Mouse (Mus musculus): ENCODE results near the gene Lrrc4.
A peak's percentile ranks its signal among the peaks of the same experiment; 100 is the strongest.

The Lrrc4 gene

DNA sequence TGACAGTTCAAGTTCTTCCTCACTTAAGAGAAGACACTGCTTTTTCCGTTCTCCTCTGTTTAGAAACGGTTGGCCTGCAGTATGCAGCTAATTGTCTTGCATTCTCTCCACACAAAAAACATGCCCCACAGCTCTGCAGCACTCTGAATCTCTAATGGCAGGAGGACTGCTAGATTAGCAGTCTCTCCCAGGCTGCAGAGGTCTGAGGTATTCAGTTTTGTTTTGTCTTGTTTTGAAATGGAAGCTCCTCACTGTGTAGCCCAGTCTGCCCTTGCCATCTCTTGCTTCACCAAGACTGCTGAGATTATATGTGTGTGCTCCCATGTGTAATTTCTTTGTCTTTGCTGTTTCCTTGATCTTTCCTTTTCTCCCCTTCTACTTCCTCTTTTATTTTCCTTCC lies 101.9 kb downstream of the Lrrc4 start:
- no peak for DNase-seq (ENCODE audit: low spot score in 2 of 2)

DNA sequence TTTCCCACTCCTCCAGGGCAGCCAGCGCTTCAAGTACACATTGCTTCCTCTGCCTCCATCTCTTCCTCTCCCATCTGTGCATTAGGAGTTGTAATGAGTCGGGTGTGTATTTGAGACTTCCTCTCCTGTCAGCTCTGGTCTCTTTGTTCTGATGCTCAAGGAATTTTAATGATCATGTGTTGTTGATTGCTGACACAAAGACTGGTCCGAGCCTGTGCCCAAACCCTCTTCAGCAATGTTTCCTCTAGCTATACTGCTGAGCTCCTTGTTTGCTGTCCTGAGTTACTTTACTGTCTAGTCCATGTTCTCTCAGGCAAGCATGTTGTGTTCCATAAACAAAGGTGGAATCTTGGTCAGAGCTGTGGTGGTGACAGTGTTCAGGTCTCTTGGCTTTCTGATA lies 102.3 kb downstream of the Lrrc4 start:
- DNase-seq (ENCODE audit: low spot score in 2 of 2): no peak

DNA sequence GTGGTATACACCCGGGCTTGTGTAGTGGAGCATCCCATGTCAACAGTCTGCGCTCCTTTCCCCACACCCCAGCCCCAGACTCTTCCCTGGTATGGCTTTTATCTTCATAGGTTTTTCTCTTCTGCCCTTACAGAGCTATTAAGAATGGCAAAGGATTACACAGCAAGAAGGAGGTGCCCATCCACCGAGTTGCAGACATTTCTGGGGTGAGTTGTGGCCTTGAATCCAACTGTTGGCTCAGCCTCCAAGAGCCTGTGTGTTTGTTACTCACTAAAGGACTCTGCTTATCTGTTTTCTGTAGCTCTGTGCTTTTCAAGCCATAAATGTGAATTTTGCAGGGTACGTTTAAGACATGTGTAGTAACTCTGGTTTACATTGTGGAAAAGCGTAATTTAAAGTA lies 106.8 kb downstream of the Lrrc4 start:
- DNase-seq (ENCODE audit: low spot score in 2 of 2): no peak

DNA sequence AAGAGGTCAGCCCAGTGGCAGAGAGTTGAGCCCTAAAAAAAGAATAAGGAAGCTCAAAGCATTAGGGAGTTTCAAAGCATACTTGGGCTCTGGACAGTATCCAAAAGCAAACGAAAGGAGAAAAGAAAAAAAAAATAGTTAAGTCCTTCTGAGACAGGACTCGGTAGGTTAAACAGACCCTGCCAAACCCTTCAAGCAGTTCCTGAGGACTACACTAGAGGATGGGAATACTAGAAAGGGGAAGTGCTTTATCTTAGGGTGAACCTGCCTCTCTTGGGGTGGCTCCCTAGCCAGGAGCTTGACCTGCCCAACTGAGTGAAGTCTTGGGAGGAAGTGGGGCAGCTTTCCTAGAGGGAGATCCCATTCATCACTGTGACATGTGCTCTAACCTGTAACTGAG lies 108.5 kb downstream of the Lrrc4 start:
- DNase-seq (ENCODE audit: low spot score in 2 of 2): no peak

DNA sequence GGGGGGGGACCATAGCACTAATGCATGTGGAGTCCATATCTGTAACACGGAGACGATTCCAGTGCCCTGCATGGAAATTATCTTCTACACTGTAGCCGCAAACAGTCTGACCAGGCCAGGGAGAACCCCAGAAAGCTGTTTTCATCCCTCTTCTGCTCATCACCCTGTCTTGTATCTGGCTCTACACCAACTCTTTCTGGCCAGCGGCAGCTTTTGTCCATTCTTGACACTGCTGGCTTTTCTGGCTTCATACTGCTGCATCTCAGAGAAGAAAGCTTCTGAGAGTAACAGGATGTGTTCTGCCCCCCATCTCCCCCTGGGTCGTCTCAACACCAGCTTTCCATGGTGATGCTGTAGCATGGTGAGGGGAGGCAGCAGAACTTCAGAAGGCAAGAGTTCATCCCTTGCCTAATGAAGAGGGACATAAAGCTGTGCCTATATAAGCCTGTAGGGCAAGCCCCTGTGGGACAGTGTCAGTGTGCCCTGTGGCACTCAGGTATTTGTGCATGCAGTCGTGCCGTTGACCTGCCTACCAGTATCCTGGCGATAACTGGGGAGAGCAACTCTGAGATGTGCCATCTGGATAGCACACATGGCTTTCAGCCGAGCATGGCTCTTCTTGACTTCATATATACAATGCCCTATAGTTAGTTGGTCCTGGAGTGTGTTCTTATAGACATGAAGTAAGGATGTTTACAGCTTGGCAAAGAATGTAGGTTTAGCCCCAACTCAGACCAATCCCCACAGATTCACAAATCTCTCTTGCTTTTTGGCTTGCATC lies 111.0 kb downstream of the Lrrc4 start:
- no peak for DNase-seq (ENCODE audit: low spot score in 2 of 2)

DNA sequence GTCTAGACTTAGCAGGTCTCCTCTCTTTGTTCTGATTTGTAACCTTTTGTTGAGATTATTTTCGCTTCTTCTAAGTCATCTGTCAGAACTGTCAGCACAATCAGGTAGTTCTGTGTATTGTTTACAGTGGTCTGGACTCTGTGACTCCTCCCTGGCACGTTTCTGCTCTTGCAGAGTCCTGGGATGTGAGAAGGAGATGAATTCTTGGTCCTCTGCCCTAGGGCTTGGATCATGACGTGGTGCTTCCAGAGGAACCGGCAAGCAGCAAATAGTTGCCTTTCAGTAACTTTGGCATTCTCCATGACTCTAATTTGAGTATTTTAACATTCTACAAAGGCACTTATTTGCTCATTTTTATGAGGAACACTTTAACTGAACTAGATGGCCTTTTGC lies 113.7 kb downstream of the Lrrc4 start:
- no peak for DNase-seq (ENCODE audit: low spot score in 2 of 2)

DNA sequence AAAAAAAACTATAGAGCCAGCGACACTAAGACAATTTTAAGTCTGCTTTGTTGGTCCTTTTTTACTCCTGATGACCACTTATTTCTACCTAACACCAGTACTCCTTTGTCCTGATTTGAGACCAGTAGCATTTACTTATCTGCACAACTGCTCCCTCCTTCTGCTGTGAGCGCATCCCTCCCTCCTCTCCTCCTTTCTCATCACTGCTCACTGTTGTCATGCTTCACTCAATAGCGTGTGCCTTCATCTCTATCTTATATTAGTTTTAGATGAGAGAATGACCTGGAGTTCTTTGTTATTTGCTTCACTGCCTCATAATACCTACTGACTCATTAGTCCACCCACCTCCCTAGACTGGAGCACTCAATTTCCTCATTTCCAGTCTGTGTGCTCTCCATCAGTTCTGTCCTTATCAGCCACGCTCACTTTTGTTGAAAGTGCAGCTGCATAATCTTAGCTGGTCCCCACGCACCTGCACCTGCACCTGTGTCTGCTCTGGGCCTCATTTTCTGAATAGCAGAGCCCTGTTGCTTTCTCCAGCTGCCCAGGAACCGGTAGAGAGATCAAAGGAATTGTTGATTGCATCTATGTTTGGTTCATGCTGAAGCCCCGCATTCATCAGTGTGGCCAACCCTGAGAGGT lies 114.2 kb downstream of the Lrrc4 start:
- no peak for DNase-seq (ENCODE audit: low spot score in 2 of 2)

DNA sequence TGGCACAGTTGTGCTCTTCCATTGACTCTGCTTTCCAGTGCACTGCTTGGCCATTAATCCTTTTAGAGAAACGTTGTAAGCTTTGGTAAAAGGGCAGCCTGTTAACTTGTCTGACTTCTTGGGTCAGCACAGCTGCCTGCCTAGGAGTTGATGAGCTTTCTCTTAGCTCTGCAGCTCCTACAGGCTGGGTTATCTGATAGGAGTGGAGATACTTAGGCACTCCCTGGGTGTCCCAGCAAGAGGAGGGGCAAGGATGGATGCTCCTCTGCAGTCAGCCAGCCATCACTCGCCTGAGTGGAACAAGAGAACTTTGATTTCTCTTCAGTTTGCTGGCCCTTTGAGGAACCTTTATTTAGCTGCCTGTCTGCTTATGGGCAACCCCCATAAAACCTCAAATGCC lies 121.5 kb downstream of the Lrrc4 start:
- peak in 1 of 2 experiments; percentile 63 for DNase-seq (ENCODE audit: low spot score in 2 of 2)

DNA sequence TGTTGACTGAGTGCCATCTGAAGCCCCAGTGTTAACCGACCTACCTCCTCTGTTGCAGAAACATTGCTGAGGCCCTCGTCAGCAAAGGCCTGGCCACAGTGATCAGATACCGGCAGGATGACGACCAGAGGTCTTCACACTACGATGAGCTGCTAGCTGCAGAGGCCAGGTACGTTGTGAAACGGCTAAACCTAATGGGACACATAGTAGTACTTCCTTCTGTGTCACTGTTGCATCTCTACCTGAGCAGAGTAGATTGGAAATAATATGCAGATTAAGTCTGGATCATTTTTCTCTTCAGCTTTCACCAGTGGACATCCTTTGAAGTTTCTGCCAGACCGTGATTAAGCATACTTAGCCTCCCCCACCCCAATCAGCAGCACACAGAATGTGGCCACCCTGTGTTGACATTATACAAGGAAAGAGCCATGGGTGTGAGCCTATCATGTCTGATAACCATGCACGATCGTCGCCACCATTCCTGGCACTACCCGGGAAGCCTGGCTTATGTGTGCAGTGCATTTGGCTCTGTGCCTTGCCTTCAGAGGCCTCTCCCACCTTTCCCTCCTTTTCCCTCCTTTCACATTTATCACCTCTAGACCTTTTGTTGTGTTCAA lies 124.5 kb downstream of the Lrrc4 start:
- DNase-seq (ENCODE audit: low spot score in 2 of 2): peak; percentile 62 to 73

DNA sequence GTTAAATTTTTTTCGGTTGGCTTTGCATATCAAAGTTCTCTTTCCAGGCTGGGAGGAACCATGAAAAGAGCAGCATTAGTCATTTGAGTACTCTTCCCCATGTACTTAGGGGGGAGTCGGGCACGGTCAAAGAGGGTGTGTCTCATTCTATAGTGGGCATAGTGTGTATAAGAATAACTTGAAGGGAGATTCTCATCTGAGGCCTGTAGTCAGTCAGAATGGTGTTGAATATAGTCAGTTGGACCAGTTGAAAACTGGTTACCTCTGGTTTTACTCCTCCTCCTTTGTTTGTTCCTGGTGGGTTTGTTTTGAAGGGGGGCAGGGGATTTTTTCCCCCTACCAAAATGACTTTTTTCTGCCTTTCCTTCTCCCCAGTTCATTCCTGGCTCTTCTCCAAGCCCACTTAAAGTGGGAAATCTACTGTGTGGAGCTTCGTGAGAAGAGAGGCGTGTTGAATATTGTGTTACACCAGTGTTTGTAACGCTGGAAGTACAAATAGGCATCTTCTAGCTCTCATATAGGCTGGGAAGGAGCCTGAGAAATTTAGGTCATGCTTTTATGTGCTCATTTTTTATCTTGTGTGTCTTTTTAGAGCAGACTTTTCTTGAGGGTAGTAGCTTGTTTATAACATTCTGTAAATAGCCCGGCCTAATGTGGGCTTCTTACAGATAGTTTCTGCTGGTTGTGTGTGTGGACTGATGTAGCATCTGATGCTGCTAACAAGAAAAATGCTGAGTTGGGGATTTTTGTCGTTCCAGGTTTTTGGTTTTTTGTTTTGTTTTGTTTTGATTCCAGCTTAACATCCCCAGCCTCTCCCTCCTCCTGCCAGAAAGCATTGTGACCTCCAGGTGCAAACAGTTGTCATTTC lies 125.2 kb downstream of the Lrrc4 start:
- no peak for DNase-seq (ENCODE audit: low spot score in 2 of 2)

DNA sequence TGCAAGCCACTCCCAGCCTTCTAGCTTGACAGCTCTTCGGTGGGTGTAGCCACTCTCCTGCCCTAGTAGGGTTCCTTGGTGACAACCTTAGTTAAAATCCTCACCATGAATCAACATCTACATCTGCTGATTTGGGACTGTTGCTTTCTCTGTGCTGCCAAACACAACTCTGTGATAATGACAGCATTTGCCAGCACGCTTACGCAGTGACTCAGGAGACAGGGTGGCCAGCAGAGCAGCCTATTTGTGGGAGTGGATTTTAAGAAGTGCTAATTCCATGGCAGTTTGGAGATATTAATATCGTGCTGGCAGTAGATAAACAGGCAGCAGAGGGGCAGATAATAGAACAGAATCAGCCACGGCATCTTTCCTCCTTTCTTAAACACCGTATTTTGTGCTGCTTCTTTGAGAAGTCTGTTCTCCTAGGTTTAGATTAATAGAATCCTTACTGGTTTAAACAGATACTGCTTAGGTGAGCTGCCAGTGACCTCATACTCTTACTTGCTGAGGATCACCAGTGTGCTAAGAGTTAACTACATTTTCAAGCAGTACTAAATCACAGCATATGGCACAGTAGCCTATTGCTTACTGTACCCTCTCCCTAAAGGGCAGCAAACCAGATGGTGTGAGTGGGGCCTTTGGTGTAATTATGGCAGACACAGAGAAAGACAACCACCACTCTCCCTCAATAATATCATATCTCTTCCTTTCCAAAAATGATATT lies 126.0 kb downstream of the Lrrc4 start:
- DNase-seq (ENCODE audit: low spot score in 2 of 2): no peak

DNA sequence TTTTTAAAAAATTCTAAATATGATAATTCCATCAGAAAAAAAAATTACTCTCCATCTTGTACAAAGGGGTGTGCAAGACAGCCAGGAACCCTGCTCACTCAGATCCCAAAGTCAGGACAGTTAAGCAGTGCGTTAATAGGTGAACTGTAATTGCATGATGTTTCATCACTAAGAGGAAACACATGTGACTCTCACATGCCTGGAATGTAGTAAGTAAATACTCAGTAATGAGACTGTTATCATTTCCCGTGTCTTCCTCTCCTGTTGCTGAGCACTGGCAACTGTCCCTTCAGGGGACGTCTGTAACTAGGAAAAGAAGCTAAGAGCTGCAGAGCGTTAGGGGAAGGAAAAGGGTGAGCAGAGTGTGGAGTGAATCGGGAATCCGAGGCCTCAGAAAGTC lies 126.9 kb downstream of the Lrrc4 start:
- no peak for DNase-seq (ENCODE audit: low spot score in 2 of 2)

DNA sequence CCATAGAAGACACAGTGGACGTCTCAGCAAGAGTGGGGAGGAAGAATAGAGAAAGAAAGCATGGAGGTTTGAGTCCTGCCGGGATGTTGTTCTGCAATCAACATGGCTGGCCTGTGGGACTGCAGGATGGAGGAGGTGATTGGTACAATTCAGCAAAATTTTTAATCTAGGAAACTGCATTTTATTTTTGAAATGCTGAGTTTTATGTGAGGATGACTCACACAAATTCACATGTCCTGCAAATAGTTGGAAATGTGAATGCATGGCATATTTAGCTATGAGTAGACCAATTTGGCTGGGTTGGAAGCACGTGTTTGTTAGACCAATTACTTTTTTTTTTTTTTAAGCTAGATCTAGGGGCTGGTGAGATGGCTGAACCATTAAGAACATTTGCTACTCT lies 134.3 kb downstream of the Lrrc4 start:
- no peak for DNase-seq (ENCODE audit: low spot score in 2 of 2)

DNA sequence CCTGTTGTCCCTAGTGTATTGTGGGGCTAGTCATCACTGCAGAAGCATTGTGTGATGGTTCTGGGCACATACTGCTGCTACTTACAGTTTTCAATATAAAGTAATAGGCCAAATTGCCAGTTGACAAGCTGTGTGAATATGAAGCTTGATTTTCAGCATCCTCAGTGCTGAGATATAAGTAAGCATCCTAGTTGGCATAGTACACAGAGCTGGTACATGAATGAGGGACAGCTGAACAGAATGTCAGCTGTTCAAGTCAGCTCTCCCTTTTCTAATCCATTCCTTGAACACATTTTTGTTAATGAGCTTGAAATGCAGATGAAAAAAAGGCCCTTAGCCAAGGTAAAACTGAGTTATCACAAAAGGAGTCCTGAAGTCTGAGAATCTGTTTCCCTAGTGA lies 138.9 kb downstream of the Lrrc4 start:
- no peak for DNase-seq (ENCODE audit: low spot score in 2 of 2)

DNA sequence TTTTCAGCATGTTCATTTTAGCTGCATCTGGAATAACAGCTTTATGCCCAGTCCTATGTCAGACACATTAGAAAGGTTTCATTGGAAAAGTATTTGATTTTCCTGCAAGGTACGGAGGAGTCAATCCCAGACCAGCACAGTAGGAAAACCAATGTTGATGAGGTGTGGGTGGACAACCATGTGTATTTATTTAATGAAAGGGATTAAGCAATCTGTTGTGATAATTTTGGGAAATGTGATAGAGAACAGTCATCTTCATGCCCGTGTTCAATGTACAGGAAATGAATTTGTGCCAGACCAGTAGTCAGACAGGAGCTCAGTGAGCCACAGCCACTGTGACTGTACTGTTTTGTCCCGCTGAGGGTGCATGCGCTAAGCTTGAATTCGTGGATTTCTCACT lies 143.8 kb downstream of the Lrrc4 start:
- DNase-seq (ENCODE audit: low spot score in 2 of 2): no peak

DNA sequence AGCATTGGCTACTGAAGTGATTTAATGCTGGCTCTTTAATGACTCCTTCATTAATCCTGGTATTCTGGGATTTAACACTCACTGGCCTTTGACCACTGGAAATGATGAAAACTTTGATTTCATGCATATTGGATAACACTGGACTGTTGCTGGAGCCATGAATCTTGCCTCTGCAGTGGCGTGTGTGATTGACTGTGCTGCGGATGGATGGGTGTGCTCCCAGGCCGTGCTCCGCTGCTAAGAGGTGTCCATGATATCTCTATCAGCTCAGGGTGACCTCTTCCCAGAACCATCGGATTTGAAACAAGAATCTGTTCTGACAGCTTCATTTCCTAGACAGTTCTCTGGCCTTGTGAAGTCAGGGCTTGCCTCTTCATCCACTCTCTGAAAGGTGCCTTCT lies 145.8 kb downstream of the Lrrc4 start:
- DNase-seq (ENCODE audit: low spot score in 2 of 2): no peak

DNA sequence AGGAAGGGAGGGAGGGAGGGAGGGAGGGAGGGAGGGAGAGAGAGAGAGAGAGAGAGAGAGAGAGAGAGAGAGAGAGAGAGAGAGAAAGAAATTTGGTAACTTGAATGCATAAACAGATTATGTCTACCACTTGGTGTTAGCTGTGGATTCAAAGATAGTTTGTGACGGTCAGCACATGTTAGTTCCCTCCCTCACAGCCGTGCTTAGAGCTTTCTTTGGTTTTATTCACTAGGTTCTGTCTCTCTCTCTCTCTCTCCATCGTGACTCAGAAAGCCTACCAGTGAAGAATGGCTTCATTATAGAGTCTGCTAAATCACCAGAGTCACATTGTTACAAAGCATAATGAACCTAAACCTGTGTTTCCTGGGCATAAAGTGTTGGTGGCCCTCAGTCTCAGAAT lies 146.5 kb downstream of the Lrrc4 start:
- DNase-seq (ENCODE audit: low spot score in 2 of 2): no peak

DNA sequence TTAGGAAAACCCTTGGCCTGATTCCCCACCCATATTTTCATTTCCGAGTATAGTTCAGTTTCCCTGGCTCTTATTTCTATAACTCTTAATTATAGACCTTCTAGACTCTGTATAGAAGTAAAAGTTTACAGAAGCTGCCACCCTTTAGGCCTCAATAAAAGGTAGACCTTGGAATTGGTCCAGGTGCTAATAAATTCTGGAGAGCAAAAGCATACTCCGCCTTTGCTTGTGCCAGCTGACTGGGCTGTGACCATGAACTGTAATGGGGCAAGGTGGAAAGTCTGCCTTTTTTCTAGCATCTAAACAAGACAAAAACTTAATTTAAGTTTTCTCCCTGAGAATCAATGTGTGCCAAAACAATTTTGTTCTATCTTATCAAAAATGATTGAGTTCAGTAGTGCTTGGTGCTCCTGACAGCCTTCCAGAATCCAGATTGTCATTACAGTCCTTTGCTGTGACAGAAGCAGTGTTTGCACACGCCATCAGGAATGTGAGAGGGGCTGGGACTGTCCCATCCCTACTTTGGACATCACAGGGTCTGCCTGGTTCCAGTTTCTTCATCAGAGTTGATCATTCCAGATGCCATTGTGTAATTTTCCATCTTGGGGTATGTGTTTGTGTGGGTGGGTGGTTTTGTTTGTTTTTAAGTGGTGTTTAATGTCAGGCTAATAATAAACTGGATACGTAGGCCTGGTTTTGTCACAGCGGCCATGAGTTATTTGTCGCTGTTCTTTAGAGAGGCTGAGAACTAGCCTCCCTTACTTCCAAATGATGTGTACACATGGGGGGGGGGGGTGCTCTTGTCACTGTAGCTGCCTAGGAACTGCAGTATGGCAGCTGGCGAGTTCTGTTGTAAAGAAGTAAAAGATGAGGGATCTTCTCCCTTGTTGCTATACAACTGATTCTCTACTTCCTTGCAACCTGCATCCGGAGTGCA lies 149.8 kb downstream of the Lrrc4 start:
- DNase-seq (ENCODE audit: low spot score in 2 of 2): no peak

DNA sequence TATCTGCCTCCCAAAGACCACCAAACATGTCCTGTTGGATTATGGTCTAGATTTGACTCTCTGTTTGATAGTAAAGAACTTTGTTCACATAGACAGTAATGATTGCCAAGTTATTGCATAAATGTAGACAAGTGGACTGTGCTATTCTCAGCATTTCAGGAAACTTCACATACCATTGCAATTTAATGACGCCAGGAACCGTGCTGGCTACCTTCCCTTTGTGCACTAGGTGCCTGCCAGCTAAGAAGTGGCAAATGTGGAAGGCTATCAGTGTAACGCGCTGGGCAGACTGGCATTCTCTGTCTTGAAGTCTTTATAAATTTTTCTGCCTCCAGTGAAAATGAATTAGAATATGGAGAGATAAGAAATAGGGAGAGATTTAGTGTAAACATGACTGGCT lies 151.0 kb downstream of the Lrrc4 start:
- no peak for DNase-seq (ENCODE audit: low spot score in 2 of 2)

DNA sequence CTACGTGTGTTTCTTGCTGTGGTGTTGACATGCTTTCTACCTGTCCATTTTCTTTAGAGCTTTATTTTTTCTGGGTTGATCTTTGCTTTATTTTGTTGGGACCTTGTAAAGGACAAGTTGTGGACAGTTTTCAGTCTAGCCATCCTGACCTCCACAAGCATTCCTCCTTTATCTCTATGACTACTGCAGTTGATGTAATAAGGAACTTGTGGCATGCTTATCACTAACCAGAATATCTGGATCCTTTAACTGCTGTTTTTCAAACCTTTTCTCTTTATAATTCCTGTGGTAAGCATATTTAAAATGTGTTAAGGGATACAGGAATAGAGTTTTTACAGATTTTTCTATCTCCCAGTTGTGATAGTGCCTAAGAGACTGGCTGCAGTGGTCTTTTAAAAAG lies 152.7 kb downstream of the Lrrc4 start:
- DNase-seq (ENCODE audit: low spot score in 2 of 2): no peak

DNA sequence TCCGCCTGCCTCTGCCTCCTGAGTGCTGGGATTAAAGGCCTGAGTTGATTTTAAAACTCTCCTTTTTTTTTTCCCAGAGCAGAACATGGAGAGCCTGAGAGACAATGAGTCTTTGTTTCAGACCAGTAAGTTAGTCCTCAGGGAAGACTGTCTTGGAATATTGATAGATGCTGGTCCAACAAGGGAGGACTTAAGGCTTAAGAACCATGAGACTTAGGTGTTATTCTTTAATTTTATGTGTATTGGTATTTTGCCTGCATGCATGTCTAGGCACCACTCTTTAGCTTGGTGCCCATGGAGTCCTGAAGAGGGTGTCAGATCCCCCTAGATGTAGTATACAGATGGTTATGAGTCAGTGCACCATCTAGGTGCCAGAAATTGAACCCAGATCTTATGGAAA lies 156.9 kb downstream of the Lrrc4 start:
- DNase-seq (ENCODE audit: low spot score in 2 of 2): no peak

All from spleen, postnatal 4 days (tissue).